In genomic region chr14:121416626-121417319, GRCm38 (mm10) we compare ENCODE assay signal across 21 mouse cellular contexts. TPM values are rescaled to one million over a fixed set of nuclear protein-coding genes. Genes with fewer than 3 reads are reported as not detected.
DNase-seq lines count a peak whose midpoint lies in the region; ATAC-seq and TF ChIP-seq lines count a peak whose summit lies in the region.
"Had no signal": no experiment of that assay in that cellular context is flagged by ENCODE, and none has a peak within 500 bp of the region (broad histone marks: within the 10 kb centered on the region; RNA-seq: fewer than 3 reads in every experiment).

No protein-coding gene starts in this region.

- H3K4me3 ChIP-seq in CH12.LX (replicated peaks in 1 of 3; ENCODE audit: low read depth in 2 of 3, low read length in 2 of 3, poor library complexity in 1 of 3), result no peak overlapping the region
- no peak overlapping the region for H3K4me3 ChIP-seq in embryonic fibroblast, embryonic 13.5 days (ENCODE audit: insufficient read depth, low read length)
- no peak overlapping the region for H3K4me3 ChIP-seq in intestine, embryonic 16.5 days (ENCODE audit: low read length)
- H3K4me3 ChIP-seq in midbrain, embryonic 15.5 days, result no peak overlapping the region
- H3K4me3 ChIP-seq: forebrain, embryonic 10.5 days; hindbrain, embryonic 13.5 days; intestine, embryonic 15.5 days; left cerebral cortex, adult 2 months; limb, embryonic 12.5 days; liver, embryonic 12.5 days; midbrain, embryonic 12.5 days had no signal

- WGBS in intestine, embryonic 16.5 days, result 86% methylated on average over 11 of the region's 12 CpGs
- WGBS in midbrain, embryonic 15.5 days, result 90% methylated on average over 11 of the region's 12 CpGs

- no peak for TF ChIP-seq RAD21 in CH12.LX (IDR thresholded peaks at IDR 0.05; ENCODE audit: low read depth, low read length)

- dilution Hi-C loops in CH12.LX (cut with MboI; ENCODE audit: extremely low pct_ligation_motif_present, extremely low pct_unique_long_range_greater_than_20kb, low sequenced_read_pairs), result no loop called here

- no peak overlapping the region for H3K9ac ChIP-seq in CH12.LX (ENCODE audit: insufficient read depth, low read depth)
- no peak overlapping the region for H3K9ac ChIP-seq in intestine, embryonic 16.5 days (ENCODE audit: low read depth, low read length)
- no peak overlapping the region for H3K9ac ChIP-seq in midbrain, embryonic 15.5 days
- H3K9ac ChIP-seq: hindbrain, embryonic 13.5 days; intestine, embryonic 15.5 days; limb, embryonic 12.5 days; liver, embryonic 12.5 days; midbrain, embryonic 12.5 days had no signal

- peaks cover 9% of the 10 kb centered on the region for H3K9me3 ChIP-seq in CH12.LX (replicated peaks; ENCODE audit: low read length)
- no peaks in the 10 kb centered on the region for H3K9me3 ChIP-seq in intestine, embryonic 16.5 days (ENCODE audit: control insufficient read depth, low read length)
- no peaks in the 10 kb centered on the region for H3K9me3 ChIP-seq in midbrain, embryonic 15.5 days
- H3K9me3 ChIP-seq: hindbrain, embryonic 13.5 days; intestine, embryonic 15.5 days; midbrain, embryonic 12.5 days had no signal

- ATAC-seq in monocyte, adult 5-6 weeks (replicated peaks; ENCODE audit: insufficient number of reproducible peaks, low FRiP score, low TSS enrichment, poor library complexity, severe bottlenecking), result peak; percentile 44
- ATAC-seq in intestine, embryonic 16.5 days, result no peak
- ATAC-seq in midbrain, embryonic 15.5 days (replicated peaks), result no peak
- ATAC-seq: intestine, embryonic 15.5 days; liver, embryonic 12.5 days had no signal

- no peak overlapping the region for H3K4me2 ChIP-seq in CH12.LX (ENCODE audit: insufficient read depth, low read depth, poor library complexity, severe bottlenecking)
- H3K4me2 ChIP-seq in intestine, embryonic 16.5 days (ENCODE audit: low read depth, low read length), result no peak overlapping the region
- H3K4me2 ChIP-seq in midbrain, embryonic 15.5 days, result no peak overlapping the region
- H3K4me2 ChIP-seq: heart, embryonic 11.5 days; hindbrain, embryonic 13.5 days; intestine, embryonic 15.5 days; limb, embryonic 12.5 days; liver, embryonic 12.5 days; midbrain, embryonic 12.5 days had no signal

- in situ Hi-C loops in CH12.LX (cut with MboI; ENCODE audit: low pct_ligation_motif_present, low pct_unique_long_range_greater_than_20kb, low sequenced_read_pairs), result no loop called here

- no peak overlapping the region for H3K27ac ChIP-seq in CH12.LX (ENCODE audit: insufficient read depth, low read depth)
- peak overlapping the region; percentile 53 for H3K27ac ChIP-seq in embryonic fibroblast, embryonic 13.5 days (ENCODE audit: insufficient read depth, low read length)
- no peak overlapping the region for H3K27ac ChIP-seq in intestine, embryonic 16.5 days (ENCODE audit: low read length)
- no peak overlapping the region for H3K27ac ChIP-seq in midbrain, embryonic 15.5 days
- H3K27ac ChIP-seq: forebrain, embryonic 10.5 days; hindbrain, embryonic 13.5 days; intestine, embryonic 15.5 days; left cerebral cortex, adult 2 months; limb, embryonic 12.5 days; liver, embryonic 12.5 days; midbrain, embryonic 12.5 days had no signal

- H3K27me3 ChIP-seq in CH12.LX (replicated peaks), result no peaks in the 10 kb centered on the region
- H3K27me3 ChIP-seq in intestine, embryonic 16.5 days (replicated peaks; ENCODE audit: control insufficient read depth, insufficient read depth, low read length), result no peaks in the 10 kb centered on the region
- no peaks in the 10 kb centered on the region for H3K27me3 ChIP-seq in midbrain, embryonic 15.5 days (replicated peaks)
- H3K27me3 ChIP-seq: hindbrain, embryonic 13.5 days; intestine, embryonic 15.5 days; limb, embryonic 12.5 days; midbrain, embryonic 12.5 days had no signal

- no peak for TF ChIP-seq CTCF in CH12.LX (conservative IDR thresholded peaks at IDR 0.05 in 1 of 2, IDR thresholded peaks at IDR 0.05 in 1 of 2; ENCODE audit: low read depth in 2 of 2, low read length in 2 of 2)
- no peak for TF ChIP-seq CTCF in embryonic fibroblast, embryonic 13.5 days (IDR thresholded peaks at IDR 0.05; ENCODE audit: borderline replicate concordance, insufficient read depth, low read length)

- DNase-seq in 3T3-L1 (ENCODE audit: low read depth, low spot score) (peak; percentile 56), CH12.LX (ENCODE audit: extremely low read depth) (peak; percentile 48)
- no peak for DNase-seq in cerebellum, adult 18-20 months
- no peak for DNase-seq in right cerebral cortex, postnatal 36 days (ENCODE audit: low spot score in 2 of 2)
- DNase-seq: embryo, embryonic 11 days; kidney, postnatal 36 days; layer of hippocampus, adult 9-11 months; lung, adult 2 months; thymus, postnatal 36 days had no signal

- TF ChIP-seq EP300 in CH12.LX (IDR thresholded peaks at IDR 0.05; ENCODE audit: low read length), result no peak

- H3K79me2 ChIP-seq in CH12.LX (replicated peaks; ENCODE audit: control insufficient read depth, extremely low read depth, insufficient read depth, poor library complexity, severe bottlenecking), result no peaks in the 10 kb centered on the region

- no peaks in the 10 kb centered on the region for H3K36me3 ChIP-seq in CH12.LX (replicated peaks in 1 of 2; ENCODE audit: control insufficient read depth in 1 of 2, insufficient read depth in 1 of 2, low read length in 1 of 2)
- H3K36me3 ChIP-seq in intestine, embryonic 16.5 days (ENCODE audit: control insufficient read depth, insufficient read depth, low read length), result no peaks in the 10 kb centered on the region
- H3K36me3 ChIP-seq in midbrain, embryonic 15.5 days (replicated peaks), result no peaks in the 10 kb centered on the region
- H3K36me3 ChIP-seq: forebrain, embryonic 10.5 days; hindbrain, embryonic 13.5 days; intestine, embryonic 15.5 days; limb, embryonic 12.5 days; liver, embryonic 12.5 days; midbrain, embryonic 12.5 days had no signal

- H3K4me1 ChIP-seq in CH12.LX (ENCODE audit: control insufficient read depth in 1 of 2, insufficient read depth in 2 of 2), result peaks cover 3 to 14% of the 10 kb centered on the region in 2 experiments; a peak in 3 of 4 replicates
- H3K4me1 ChIP-seq in embryonic fibroblast, embryonic 13.5 days (ENCODE audit: control insufficient read depth, insufficient read depth, low read length), result peaks cover 13% of the 10 kb centered on the region
- H3K4me1 ChIP-seq in intestine, embryonic 16.5 days (ENCODE audit: control insufficient read depth, insufficient read depth, low read length), result no peaks in the 10 kb centered on the region
- H3K4me1 ChIP-seq in midbrain, embryonic 15.5 days, result no peaks in the 10 kb centered on the region
- H3K4me1 ChIP-seq: forebrain, embryonic 10.5 days; hindbrain, embryonic 13.5 days; intestine, embryonic 15.5 days; limb, embryonic 12.5 days; midbrain, embryonic 12.5 days had no signal

- TF ChIP-seq POLR2A in CH12.LX (IDR thresholded peaks at IDR 0.05; ENCODE audit: low read depth, low read length), result no peak
- no peak for TF ChIP-seq POLR2A in embryonic fibroblast, embryonic 13.5 days (IDR thresholded peaks at IDR 0.05; ENCODE audit: low read depth, low read length)

TF ChIP-seq in CH12.LX, 34 proteins besides CTCF, POLR2A, EP300 and RAD21:
- TF ChIP-seq USF1 (IDR thresholded peaks at IDR 0.05; ENCODE audit: low read depth, low read length), result no peak
- TF ChIP-seq ZNF384 (IDR thresholded peaks at IDR 0.05; ENCODE audit: low read depth, low read length), result peak; percentile 92

RNA-seq across cellular contexts. Expression of gene Stk24, which starts 37.0 kb away (rescaled TPM):
- total RNA-seq in CH12.LX (2012; rRNA removed) (52.7 and 61.1 TPM in 2 replicates), CH12.LX (2014; rRNA removed) (35.5 and 43.3 TPM in 2 replicates)
- 88.7 and 96.7 TPM in 2 replicates for polyA plus RNA-seq in CH12.LX (2012; ENCODE audit: insufficient read length, low read depth)
- polyA plus RNA-seq in embryonic fibroblast, embryonic 13.5 days (2011; ENCODE audit: insufficient read length, low read depth, missing spikeins), result 94.6 and 102 TPM in 2 replicates
- 267 to 321 TPM (median 302 TPM) in 3 replicates for total RNA-seq in monocyte, adult 5-6 weeks (2017)
- polyA plus RNA-seq in intestine, embryonic 16.5 days (2015; fragmentation: Nextera tagmentation; extraction: Ambion mirVana), result 27.3 and 39.7 TPM in 2 replicates
- polyA plus RNA-seq in midbrain, embryonic 15.5 days (2015; fragmentation: Nextera tagmentation; extraction: Ambion mirVana), result 18.5 and 18.6 TPM in 2 replicates

Comparison
In these comparisons a context has a peak if more than half of its experiments do, and no peak if none do; other contexts are left out.
1. DNase-seq: peak in 3T3-L1 (single experiment) and CH12.LX (single experiment); none in cerebellum, adult 18-20 months (0 of 2) and right cerebral cortex, postnatal 36 days (0 of 2).